ENCODE assay signal across 14 mouse cellular contexts in the genomic region with DNA sequence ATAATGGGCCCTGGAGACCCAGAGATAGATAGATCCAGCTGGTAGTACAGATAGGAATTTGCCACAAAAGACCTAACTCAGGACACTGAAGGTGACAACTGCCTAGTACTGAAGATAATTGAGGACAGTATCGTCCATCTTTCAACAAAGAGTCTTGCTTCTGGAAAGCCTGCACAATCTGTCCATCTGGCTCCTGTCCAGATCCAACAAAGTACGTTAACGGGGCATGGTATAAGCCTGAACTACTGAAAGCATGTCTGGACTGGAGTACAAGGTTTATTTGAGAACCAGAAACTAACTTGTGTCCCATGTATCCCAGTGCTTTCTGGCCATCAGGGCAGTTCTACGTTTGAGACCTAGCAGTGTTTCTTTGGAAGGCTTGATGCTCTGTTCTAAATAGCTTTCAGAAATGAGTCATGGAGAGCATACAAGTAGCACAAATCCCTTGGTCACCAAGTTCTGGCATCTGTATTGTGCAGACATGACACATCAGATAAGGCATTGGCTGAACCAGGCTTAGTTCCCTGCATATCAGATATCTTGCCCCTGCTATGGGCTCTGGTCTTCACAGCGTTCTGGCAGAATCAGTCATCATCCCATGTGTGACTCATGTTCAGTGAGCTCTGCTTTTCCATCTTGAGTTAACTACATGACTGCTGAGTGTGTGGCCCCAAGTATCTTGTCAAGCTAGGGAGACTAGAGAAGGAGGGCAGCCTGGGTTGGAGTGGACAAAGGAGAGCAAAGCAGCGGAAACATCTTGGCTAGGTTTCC. TPM values are rescaled to one million over a fixed set of nuclear protein-coding genes. Genes with fewer than 3 reads are reported as not detected.
DNase-seq lines count a peak whose midpoint lies in the region; ATAC-seq lines count a peak whose summit lies in the region.
"Had no signal": no experiment of that assay in that cellular context is flagged by ENCODE, and none has a peak within 500 bp of the region (broad histone marks: within the 10 kb centered on the region; RNA-seq: fewer than 3 reads in every experiment).

No protein-coding gene starts in this region.

- H3K9ac ChIP-seq in hindbrain, embryonic 13.5 days = no peak overlapping the region
- H3K9ac ChIP-seq: limb, embryonic 13.5 days; neural tube, embryonic 12.5 days had no signal

- H3K27ac ChIP-seq in hindbrain, embryonic 13.5 days = no peak overlapping the region
- H3K27ac ChIP-seq: limb, embryonic 13.5 days; neural tube, embryonic 12.5 days had no signal

- no peaks in the 10 kb centered on the region for H3K9me3 ChIP-seq in hindbrain, embryonic 13.5 days
- H3K9me3 ChIP-seq: limb, embryonic 13.5 days; megakaryocyte, embryonic 14.5 days; neural tube, embryonic 12.5 days had no signal

- no peaks in the 10 kb centered on the region for H3K27me3 ChIP-seq in hindbrain, embryonic 13.5 days
- H3K27me3 ChIP-seq: limb, embryonic 13.5 days; megakaryocyte, embryonic 14.5 days; neural tube, embryonic 12.5 days had no signal

- peak; percentile 12; the same call in 1 of the 2 replicates for ATAC-seq in frontal cortex, adult (ENCODE audit: low TSS enrichment)
- no peak for ATAC-seq in hindbrain, embryonic 13.5 days (ENCODE audit: low FRiP score)
- ATAC-seq: intestine, postnatal 0 days had no signal

- H3K4me2 ChIP-seq in hindbrain, embryonic 13.5 days = no peak overlapping the region
- H3K4me2 ChIP-seq: limb, embryonic 13.5 days; neural tube, embryonic 12.5 days had no signal

- H3K4me3 ChIP-seq in hindbrain, embryonic 13.5 days = no peak overlapping the region
- H3K4me3 ChIP-seq: limb, embryonic 13.5 days; megakaryocyte, embryonic 14.5 days; neural tube, embryonic 12.5 days had no signal

- H3K36me3 ChIP-seq in hindbrain, embryonic 13.5 days = peaks cover 59% of the 10 kb centered on the region

- H3K4me1 ChIP-seq in hindbrain, embryonic 13.5 days (replicated peaks) = no peaks in the 10 kb centered on the region
- H3K4me1 ChIP-seq: neural tube, embryonic 12.5 days had no signal

- no peak for DNase-seq in frontal cortex, postnatal 25 days (ENCODE audit: low spot score in 2 of 2)
- DNase-seq in urinary bladder, postnatal 14 days (ENCODE audit: low spot score) = peak; percentile 18
- DNase-seq in urinary bladder, adult 18-20 months (ENCODE audit: low spot score in 2 of 2) = no peak
- DNase-seq in cerebellum, postnatal 25 days = peak; percentile 50 to 70
- no peak for DNase-seq in ovary, postnatal 10 days (ENCODE audit: low spot score)
- DNase-seq in T-cell, adult 2 months (ENCODE audit: low spot score) = no peak
- DNase-seq: heart, postnatal 36 days; right cerebral cortex, postnatal 14 days had no signal

- WGBS in hindbrain, embryonic 13.5 days = 73% methylated on average over 6 of the region's 6 CpGs

RNA-seq across cellular contexts. Expression of a gene that starts 23.4 kb away (rescaled TPM):
- polyA plus RNA-seq in hindbrain, embryonic 13.5 days (2015; fragmentation: Nextera tagmentation; extraction: Ambion mirVana) = 4.3 and 4.8 TPM in 2 replicates

Comparison
In these comparisons a context has a peak if more than half of its experiments do, and no peak if none do; other contexts are left out.
1. DNase-seq: peak in urinary bladder, postnatal 14 days (single experiment) and cerebellum, postnatal 25 days (2 of 2); none in frontal cortex, postnatal 25 days (0 of 2), urinary bladder, adult 18-20 months (0 of 2), ovary, postnatal 10 days (single experiment) and T-cell, adult 2 months (single experiment).